Mouse (Mus musculus): Measurements from ENCODE around the gene Nav1.
A peak's percentile ranks its signal among the peaks of the same experiment; 100 is the strongest.

The Nav1 gene

GRCm38 (mm10) chr1:135546099-135546498 lies 61.0 kb downstream of the Nav1 start:
- DNase-seq (ENCODE audit: low spot score): no peak

- peak; percentile 96 for DNase-seq (ENCODE audit: low spot score)
These were observed 62.5 kb downstream of the Nav1 start for GRCm38 (mm10) chr1:135544504-135545146.

DNA sequence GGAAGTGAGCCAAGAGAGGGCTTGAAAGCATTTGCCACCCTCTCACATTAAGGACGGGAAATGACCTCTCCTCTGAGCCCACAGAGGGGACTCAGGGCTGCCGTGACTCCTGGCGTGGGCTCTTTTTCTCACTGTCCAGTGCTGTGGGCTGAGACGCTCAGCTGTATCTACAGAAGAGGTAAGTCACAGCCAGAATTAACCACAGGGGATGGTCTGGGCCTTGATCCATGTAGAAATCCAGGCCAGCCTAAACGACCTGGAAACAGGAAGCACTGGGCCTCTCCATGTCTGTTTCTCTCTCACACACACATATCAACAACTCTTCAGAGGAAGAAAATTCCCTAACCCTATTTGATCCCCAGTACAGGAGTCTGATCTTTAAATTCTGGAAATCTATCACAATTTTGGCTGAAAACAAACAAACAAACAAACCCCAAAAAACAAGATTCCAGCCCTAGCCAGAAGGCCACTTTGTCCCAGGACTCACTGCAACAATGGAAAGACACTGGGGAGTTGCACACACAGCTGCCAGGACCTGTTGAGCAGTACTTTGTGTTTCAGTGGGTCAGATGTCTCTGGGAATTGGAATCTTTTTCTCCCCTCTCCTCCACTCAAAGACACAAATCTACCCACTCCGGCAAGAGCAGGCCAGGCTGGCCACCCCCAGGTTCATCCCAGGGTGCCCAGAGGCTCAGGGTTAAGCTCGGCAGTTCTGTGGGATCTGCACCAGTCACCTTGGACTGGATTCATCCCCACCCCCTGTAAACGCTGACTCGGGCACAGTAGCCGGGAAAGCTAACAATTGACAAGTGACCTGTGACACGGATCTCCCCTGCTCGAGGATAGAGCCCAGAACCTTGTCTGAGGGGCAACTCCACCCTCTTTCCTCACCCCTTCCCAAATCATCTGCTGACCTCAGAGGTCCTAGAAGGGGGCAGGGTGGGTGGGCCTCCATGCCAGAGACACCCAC lies 64.0 kb downstream of the Nav1 start:
- no peak for DNase-seq (ENCODE audit: low spot score)

DNA sequence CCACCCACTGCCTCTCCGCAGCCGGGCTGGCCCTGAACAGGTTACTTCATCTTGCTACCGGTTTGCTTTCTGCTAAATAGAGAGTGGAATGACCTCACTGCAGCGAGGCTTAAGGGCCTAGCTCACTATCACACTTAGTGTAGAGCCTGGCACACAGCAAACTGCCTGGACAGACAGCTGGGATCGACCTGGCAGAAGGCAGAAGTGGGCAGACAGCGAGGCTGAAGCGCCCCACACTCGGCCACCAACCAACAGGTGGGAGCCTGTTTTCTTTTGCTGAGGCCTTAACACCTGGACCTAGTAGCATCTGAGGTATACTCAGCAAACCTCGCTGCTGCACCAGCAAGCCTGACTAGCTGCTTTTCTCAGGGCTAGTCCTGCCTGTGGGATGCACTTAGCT lies 65.0 kb downstream of the Nav1 start:
- no peak for DNase-seq (ENCODE audit: low spot score)

- peak; percentile 97 for DNase-seq (ENCODE audit: low spot score)
These were observed 66.8 kb downstream of the Nav1 start for GRCm38 (mm10) chr1:135540270-135540669.

- no peak for DNase-seq (ENCODE audit: low spot score)
These were observed 68.4 kb downstream of the Nav1 start for GRCm38 (mm10) chr1:135538441-135539265.

DNA sequence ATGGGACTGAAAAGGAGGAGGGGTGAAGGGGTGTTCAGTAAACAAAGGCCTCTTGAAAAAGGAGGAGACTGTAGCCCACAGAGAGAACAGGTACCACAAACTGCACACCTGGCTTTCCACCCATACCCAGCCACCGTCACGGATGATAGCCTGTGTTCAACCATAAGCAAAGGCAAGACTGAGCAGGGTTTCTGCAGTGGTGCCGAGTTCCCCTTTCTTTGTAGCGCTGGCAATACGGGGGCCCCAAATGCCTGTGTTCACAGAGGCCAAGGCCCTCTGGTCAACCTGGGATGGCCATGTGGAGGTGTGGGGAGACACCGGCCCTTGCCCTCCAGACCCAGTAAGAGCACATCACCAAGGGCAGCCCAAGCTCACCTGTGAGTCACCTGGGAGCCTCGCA lies 70.3 kb downstream of the Nav1 start:
- DNase-seq (ENCODE audit: low spot score): no peak

DNA sequence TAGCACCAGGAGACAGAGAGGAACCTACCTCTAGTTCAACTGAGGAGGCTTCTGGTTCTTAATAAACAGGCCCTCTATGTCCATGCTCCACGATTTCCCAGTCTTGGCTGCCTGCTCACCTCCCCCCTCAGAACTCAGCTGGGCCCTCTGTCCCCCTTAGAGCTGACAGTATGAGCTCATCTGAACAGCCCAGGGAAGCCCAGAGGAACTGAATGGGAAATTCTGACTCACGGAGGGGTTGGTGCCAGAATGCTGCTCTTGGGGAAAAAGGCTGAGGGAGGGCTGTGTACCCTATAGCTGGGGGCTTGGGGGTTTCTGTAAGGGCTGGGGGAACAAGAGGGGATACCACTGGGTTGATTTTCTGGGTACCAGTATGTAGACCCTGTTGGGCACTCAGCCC lies 70.8 kb downstream of the Nav1 start:
- DNase-seq (ENCODE audit: low spot score): no peak

GRCm38 (mm10) chr1:135535256-135535655 lies 71.8 kb downstream of the Nav1 start:
- DNase-seq (ENCODE audit: low spot score): no peak

- no peak for DNase-seq (ENCODE audit: low spot score)
These were observed 72.3 kb downstream of the Nav1 start for GRCm38 (mm10) chr1:135534782-135535181.

GRCm38 (mm10) chr1:135534070-135534469 lies 73.0 kb downstream of the Nav1 start:
- no peak for DNase-seq (ENCODE audit: low spot score)

DNA sequence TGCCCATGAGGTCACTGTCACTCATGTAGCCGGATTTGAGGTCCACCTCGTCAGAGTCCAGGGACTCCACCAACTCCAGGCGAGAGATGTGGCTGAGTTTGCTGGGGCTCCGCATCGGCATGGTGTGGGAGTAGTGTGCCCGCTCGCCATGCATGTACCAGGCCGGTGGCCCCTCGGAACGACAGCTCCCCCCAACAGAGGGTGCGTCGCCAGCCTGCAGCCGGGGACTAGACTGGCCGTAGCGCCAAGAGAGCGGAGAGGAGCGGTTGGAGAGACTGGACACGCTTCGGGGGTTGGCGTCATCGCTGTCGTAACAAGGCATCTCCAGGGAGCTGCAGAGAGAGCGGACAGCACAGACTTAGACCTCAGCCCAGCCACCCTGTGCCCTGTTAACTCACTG lies 74.7 kb downstream of the Nav1 start:
- no peak for DNase-seq (ENCODE audit: low spot score)

- no peak for DNase-seq (ENCODE audit: low spot score)
These were observed 75.1 kb downstream of the Nav1 start for GRCm38 (mm10) chr1:135531981-135532380.

GRCm38 (mm10) chr1:135531081-135531480 lies 76.0 kb downstream of the Nav1 start:
- DNase-seq (ENCODE audit: low spot score): no peak

DNA sequence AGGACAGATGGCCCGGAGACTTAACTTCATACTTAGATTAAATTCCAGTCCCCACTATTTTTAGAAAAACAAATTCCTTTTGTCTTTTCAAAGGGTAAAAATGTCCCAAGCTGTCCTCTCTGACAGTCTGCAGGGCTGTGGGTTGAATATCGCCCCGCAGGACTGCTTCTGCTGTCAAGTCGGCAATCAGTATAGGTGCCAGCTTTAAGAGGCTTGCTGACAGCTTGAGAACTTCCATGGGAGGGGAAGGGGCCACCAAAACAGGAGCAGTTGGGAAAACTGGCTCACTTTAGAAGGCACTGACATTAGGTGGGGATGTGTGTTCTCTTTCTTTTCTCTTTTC lies 82.6 kb downstream of the Nav1 start:
- DNase-seq (ENCODE audit: low spot score): no peak

DNA sequence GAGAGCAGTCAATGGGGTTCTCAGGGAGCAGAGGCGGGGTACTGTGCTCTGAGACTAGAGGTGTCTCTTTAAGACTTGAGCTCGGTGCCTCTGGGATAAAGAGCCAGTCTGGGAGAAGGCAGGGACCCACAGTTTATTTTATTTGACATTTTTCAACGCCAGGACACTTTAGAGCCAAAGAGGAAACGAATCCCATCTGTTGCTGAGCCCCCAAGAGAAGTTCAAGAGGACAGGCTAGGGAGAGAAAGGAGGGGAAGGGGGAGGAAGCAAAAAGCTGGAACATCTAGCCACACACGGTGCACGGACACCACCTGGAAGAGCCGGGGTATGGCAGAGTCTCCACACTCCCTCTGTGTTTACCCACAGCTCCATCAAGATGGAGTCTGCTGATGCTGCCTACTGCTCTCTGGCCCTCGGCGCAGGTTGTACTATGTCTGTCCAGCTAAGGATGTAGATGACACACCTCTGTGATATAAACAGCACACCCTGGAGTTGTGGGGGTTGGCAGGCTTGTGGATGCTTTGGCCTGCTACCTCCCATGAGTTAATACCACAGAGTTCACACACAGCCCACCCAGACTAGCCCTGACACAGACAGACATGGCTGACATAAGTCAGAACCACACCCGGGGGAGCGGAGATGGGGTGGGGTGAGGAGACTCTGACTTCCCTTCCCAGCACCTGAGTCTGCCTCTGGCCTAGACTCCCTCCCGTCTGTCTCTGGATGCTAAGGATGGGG lies 83.1 kb downstream of the Nav1 start:
- no peak for DNase-seq (ENCODE audit: low spot score)

- no peak for DNase-seq (ENCODE audit: low spot score)
These were observed 83.8 kb downstream of the Nav1 start for GRCm38 (mm10) chr1:135523344-135523743.

DNA sequence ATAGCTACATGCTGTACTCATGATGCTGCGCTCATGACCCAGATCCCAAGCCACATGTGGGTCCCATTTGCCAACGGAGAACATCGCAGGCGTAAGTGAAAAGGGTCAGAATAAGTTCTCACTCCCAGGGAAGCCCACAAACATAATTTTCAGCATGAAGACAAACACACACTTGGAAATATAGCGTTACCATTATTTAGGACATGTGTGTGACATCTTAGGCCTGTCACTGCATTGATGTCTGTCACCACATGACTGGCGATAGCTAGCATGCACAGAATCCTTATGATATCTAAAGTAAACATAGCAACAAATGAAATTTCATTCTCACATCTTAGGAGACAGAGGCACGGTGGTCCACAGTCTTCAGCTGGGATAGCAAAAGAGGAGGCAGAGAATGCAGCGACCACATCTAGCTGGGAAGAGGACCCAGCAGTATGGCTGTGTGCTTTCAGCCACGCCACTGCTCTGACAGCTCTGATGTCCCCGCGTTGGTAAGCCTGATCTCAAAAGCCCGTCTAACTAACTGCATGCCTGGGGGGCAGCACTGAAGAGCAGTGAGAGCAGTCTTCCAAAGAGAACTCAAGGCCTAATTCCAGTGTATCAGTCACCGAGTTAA lies 86.4 kb downstream of the Nav1 start:
- DNase-seq (ENCODE audit: low spot score): no peak

DNA sequence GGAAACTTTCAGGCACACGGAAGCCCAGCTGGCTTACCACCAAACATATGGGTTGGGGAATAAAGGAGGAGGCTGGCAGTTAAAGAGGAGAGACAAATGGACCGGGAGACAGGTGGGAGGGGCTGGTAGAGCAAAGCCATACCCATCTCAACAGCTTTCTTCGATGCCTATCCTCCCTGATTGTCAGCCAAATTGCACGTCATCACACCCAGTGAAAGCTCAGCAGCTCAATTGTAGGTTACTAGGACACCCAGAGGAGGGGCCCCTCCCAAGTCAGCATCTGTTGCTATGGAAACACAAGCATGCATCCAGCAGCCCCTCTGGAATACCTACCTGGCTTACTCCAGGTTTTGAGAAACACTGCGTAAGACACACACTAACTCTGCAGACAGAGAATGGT lies 88.4 kb downstream of the Nav1 start:
- peak; percentile 61 for DNase-seq (ENCODE audit: low spot score)

DNA sequence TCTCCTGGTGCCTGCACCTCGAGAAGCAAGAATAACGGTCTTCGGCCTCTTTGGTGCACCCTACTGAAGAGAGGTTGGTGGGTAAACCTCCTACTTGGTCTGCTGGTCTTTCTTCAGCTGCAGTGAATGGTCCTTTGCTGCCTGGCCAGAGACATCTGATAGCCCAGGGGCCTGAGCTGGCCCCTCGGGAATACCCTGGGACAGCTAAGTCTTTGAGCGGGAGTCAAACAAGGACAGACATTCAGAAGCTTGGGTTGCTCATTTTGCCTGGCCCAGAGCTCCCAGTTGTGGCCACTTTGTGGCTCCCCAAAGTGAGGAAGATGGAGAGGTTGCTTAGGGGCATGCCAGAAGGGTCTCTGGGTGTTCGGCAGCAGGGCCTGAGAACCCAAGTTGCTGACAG lies 89.6 kb downstream of the Nav1 start:
- DNase-seq (ENCODE audit: low spot score): no peak

- DNase-seq (ENCODE audit: low spot score): no peak
These were observed 90.4 kb downstream of the Nav1 start for GRCm38 (mm10) chr1:135516511-135517305.

All from retina, embryonic 14.5 days (tissue).